Mouse (Mus musculus) midbrain, embryonic 14.5 days (tissue): ENCODE measurements at regions not wholly inside any gene's neighbourhood (a gene's known extent, or its start where the extent isn't known, plus 50 kb on each side); places are given as distances from the start of the nearest gene placed in this dataset.

Experiments
- ATAC-seq: fragments of 200-750 bp; cut with Nextera tagmentation; 2 replicates; pipeline ENCODE4 v1.8.0; 2017; ENCODE audit warnings: moderate number of reproducible peaks, moderate library complexity; ENCODE audit not compliant: low FRiP score, low TSS enrichment
- DNase-seq: peaks from one replicate; pipeline ENCODE4 v3.0.0-alpha.2; 2015
- H3K27ac ChIP-seq: fragments of 300-500 bp; sonication (generic); replicated peaks from 2 replicates; pipeline ENCODE4 v1.5.1; 2014; ENCODE audit warnings: mild to moderate bottlenecking, low read depth, low read length, moderate library complexity
- H3K27me3 ChIP-seq: fragments of 300-500 bp; sonication (generic); 2 replicates; pipeline ENCODE4 v1.6.1; 2014; ENCODE audit warnings: low read length, control low read depth, mixed read lengths; ENCODE audit not compliant: control insufficient read depth, insufficient read depth
- H3K36me3 ChIP-seq: fragments of 300-500 bp; sonication (generic); 2 replicates; pipeline ENCODE4 v1.6.1; 2014; ENCODE audit warnings: low read length, control low read depth; ENCODE audit not compliant: control insufficient read depth, insufficient read depth
- H3K4me1 ChIP-seq: fragments of 300-500 bp; sonication (generic); 2 replicates; pipeline ENCODE4 v1.6.1; 2014; ENCODE audit warnings: mild to moderate bottlenecking, antibody characterized with exemption, low read length, control low read depth; ENCODE audit not compliant: control insufficient read depth, insufficient read depth
- H3K4me2 ChIP-seq: fragments of 300-500 bp; sonication (generic); 2 replicates; pipeline ENCODE4 v1.6.1; 2014; ENCODE audit warnings: mild to moderate bottlenecking, low read length, moderate library complexity
- H3K4me3 ChIP-seq: fragments of 300-500 bp; sonication (generic); replicated peaks from 2 replicates; pipeline ENCODE4 v1.5.1; 2014; ENCODE audit warnings: low read depth, low read length
- H3K9ac ChIP-seq: fragments of 300-500 bp; sonication (generic); replicated peaks from 2 replicates; pipeline ENCODE4 v1.6.1; 2014; ENCODE audit warnings: mild to moderate bottlenecking, low read length, moderate library complexity
- H3K9me3 ChIP-seq: fragments of 300-500 bp; sonication (generic); 2 replicates; pipeline ENCODE4 v1.6.1; 2016; ENCODE audit warnings: low read length, control low read depth, mixed read lengths; ENCODE audit not compliant: control insufficient read depth
- WGBS: fragments of 180-500 bp; shearing (Covaris S2); extraction: QIAGEN DNeasy Blood & Tissue Kit; methylation state at CpG from one replicate; pipeline ENCODE4 v1.1.7; 2014; 5-methylcytosine and 5-hydroxymethylcytosine counted together

- Histone ChIP-seq H3K36me3 (no peaks in the 10 kb centered on the region), H3K9me3 (no peaks in the 10 kb centered on the region), H3K4me2 (no peak overlapping the region), H3K4me1 (no peaks in the 10 kb centered on the region), H3K4me3 (no peak overlapping the region), H3K27ac (no peak overlapping the region), H3K27me3 (no peaks in the 10 kb centered on the region), H3K9ac (no peak overlapping the region)
- no peak for ATAC-seq
- DNase-seq = no peak
- WGBS = 57% methylated on average over 6 of the region's 6 CpGs
Measured at GRCm38 (mm10) chr4:88969134-88969841, 89.3 kb upstream of the Ifne start.

DNA sequence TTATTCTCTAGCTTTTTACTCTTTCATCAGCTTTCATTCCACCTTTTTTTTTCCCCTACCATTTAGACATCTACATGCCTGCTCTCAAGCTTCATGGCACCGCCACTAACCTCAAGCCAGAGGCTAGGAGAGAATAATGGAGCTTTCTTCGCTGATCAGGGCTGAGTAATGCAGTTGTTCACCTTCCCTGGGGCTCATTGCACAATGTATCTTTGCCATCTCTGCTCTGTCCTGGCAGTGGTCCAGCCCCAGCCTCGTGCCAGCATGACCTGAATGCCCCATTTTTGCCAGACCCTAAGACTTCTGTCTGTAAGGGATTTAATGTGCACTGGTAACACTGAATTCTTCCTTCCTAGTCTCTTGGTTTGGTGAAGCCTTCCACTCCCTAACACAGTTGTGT, 79.6 kb upstream of the Ifne start:
- Histone ChIP-seq H3K27me3 (no peaks in the 10 kb centered on the region), H3K4me2 (no peak overlapping the region), H3K4me3 (no peak overlapping the region), H3K27ac (no peak overlapping the region), H3K4me1 (no peaks in the 10 kb centered on the region), H3K9me3 (no peaks in the 10 kb centered on the region), H3K36me3 (no peaks in the 10 kb centered on the region), H3K9ac (no peak overlapping the region)
- ATAC-seq (no peak), DNase-seq (no peak)
- 67% methylated on average over 3 of the region's 3 CpGs for WGBS

GRCm38 (mm10) chr4:88956605-88957004, 76.6 kb upstream of the Ifne start:
- no peak for ATAC-seq
- Histone ChIP-seq H3K4me2 (no peak overlapping the region), H3K9ac (no peak overlapping the region), H3K9me3 (no peaks in the 10 kb centered on the region), H3K27ac (no peak overlapping the region), H3K4me3 (no peak overlapping the region), H3K36me3 (no peaks in the 10 kb centered on the region), H3K4me1 (no peaks in the 10 kb centered on the region), H3K27me3 (no peaks in the 10 kb centered on the region)
- DNase-seq = no peak
- WGBS = 81% methylated on average over 4 of the region's 4 CpGs

- no peak overlapping the region for H3K4me3 ChIP-seq
- no peak overlapping the region for H3K4me2 ChIP-seq
- H3K27me3 ChIP-seq = no peaks in the 10 kb centered on the region
- no peak for DNase-seq
- no peak overlapping the region for H3K27ac ChIP-seq
- H3K4me1 ChIP-seq = no peaks in the 10 kb centered on the region
- no peak overlapping the region for H3K9ac ChIP-seq
- 50% methylated on average over 7 of the region's 7 CpGs for WGBS
- ATAC-seq = no peak
- no peaks in the 10 kb centered on the region for H3K9me3 ChIP-seq
- no peaks in the 10 kb centered on the region for H3K36me3 ChIP-seq
Measured at GRCm38 (mm10) chr4:88956151-88956550, 76.2 kb upstream of the Ifne start.

GRCm38 (mm10) chr4:88955571-88955970, 75.6 kb upstream of the Ifne start:
- Histone ChIP-seq H3K4me3 (no peak overlapping the region), H3K27ac (no peak overlapping the region), H3K9me3 (no peaks in the 10 kb centered on the region), H3K36me3 (no peaks in the 10 kb centered on the region), H3K9ac (no peak overlapping the region), H3K4me1 (no peaks in the 10 kb centered on the region), H3K4me2 (no peak overlapping the region), H3K27me3 (no peaks in the 10 kb centered on the region)
- DNase-seq (no peak), ATAC-seq (no peak)
- WGBS = 85% methylated on average over 7 of the region's 7 CpGs

GRCm38 (mm10) chr4:88954045-88954444, 74.0 kb upstream of the Ifne start:
- no peak overlapping the region for H3K4me3 ChIP-seq
- no peak overlapping the region for H3K27ac ChIP-seq
- no peaks in the 10 kb centered on the region for H3K27me3 ChIP-seq
- DNase-seq = no peak
- H3K4me2 ChIP-seq = no peak overlapping the region
- no peaks in the 10 kb centered on the region for H3K36me3 ChIP-seq
- WGBS = 97% methylated on average over 3 of the region's 3 CpGs
- no peaks in the 10 kb centered on the region for H3K9me3 ChIP-seq
- no peak overlapping the region for H3K9ac ChIP-seq
- H3K4me1 ChIP-seq = no peaks in the 10 kb centered on the region
- ATAC-seq = no peak

- H3K4me3 ChIP-seq = no peak overlapping the region
- H3K9me3 ChIP-seq = no peaks in the 10 kb centered on the region
- 48% methylated on average over 1 of the region's 1 CpGs for WGBS
- H3K9ac ChIP-seq = no peak overlapping the region
- no peaks in the 10 kb centered on the region for H3K27me3 ChIP-seq
- ATAC-seq (no peak), DNase-seq (no peak)
- no peaks in the 10 kb centered on the region for H3K4me1 ChIP-seq
- H3K4me2 ChIP-seq = no peak overlapping the region
- no peaks in the 10 kb centered on the region for H3K36me3 ChIP-seq
- no peak overlapping the region for H3K27ac ChIP-seq
Measured at GRCm38 (mm10) chr4:88951034-88951336, 71.0 kb upstream of the Ifne start.

DNA sequence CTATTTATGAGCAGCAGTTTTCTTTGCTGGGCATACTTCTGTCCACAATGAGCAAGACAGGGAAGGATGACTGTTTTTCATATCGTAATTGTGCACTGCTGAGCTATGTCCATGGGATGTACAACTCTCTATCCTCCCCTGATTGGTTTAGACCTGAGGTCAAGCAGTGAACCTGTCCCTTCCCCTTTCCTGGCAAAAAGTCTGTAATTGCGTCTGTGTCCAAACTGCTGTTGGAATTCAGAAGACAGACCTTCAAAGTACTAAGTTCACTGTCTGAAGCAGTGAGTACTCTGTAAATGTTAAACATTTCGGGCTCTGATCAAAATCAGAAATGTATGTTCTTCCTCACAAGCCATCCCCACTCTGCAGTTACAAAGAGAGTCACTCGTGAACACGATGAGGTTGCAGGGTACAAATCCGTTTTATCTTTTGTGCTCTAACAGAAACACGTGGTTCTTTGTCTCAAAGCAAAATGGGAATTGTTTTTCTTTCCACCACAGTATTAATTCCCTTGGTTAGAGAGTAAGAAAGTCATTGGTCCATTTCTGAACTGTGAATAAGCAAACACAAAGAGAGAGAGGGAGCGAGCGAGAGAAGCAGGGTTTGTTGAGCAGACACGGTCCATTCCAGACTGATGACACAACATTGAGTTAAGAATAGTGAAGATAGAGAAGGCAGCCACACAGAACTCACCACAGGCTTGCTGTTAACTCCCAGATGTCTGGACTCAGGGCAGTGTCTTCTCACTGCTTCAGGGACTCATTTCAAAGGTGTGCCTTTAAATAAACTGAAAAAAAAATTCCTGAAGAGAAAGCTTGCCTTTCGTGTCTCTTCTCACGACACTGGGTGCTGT, 70.4 kb upstream of the Ifne start:
- no peak overlapping the region for H3K4me3 ChIP-seq
- ATAC-seq (no peak), DNase-seq (no peak)
- H3K27me3 ChIP-seq = no peaks in the 10 kb centered on the region
- H3K4me1 ChIP-seq = no peaks in the 10 kb centered on the region
- WGBS = 49% methylated on average over 12 of the region's 12 CpGs
- H3K27ac ChIP-seq = no peak overlapping the region
- no peak overlapping the region for H3K4me2 ChIP-seq
- H3K9ac ChIP-seq = no peak overlapping the region
- H3K36me3 ChIP-seq = no peaks in the 10 kb centered on the region
- H3K9me3 ChIP-seq = no peaks in the 10 kb centered on the region
